Mouse (Mus musculus): ENCODE data around the gene Tigit.

GRCm38 (mm10) chr16:43709432-43710133 lies 45.6 kb upstream of the Tigit start:
- TF ChIP-seq CTCF (IDR thresholded peaks at IDR 0.05; ENCODE audit: insufficient read depth, low read length): no peak
- no peak for TF ChIP-seq POLR2A (IDR thresholded peaks at IDR 0.05; ENCODE audit: borderline replicate concordance, extremely low read depth, low read depth, low read length)

Measured in lung, adult 2 months (tissue).